Mouse (Mus musculus) limb, embryonic 15.5 days (tissue): ENCODE measurements around the gene Olfr1148. TPM values are rescaled to one million over a fixed set of nuclear protein-coding genes. Genes with fewer than 3 reads are reported as not detected.

Source experiments
- ATAC-seq: fragments of 200-750 bp; cut with Nextera tagmentation; 2 replicates; pipeline ENCODE4 v1.8.0; 2017; ENCODE audit warnings: low read depth, moderate TSS enrichment; ENCODE audit not compliant: insufficient number of reproducible peaks, low FRiP score, low TSS enrichment
- H3K27ac ChIP-seq: fragments of 300-500 bp; sonication (generic); 2 replicates; pipeline ENCODE4 v1.5.1; 2015; ENCODE audit warnings: moderate library complexity, mild to moderate bottlenecking, inconsistent platforms
- H3K27me3 ChIP-seq: fragments of 300-500 bp; sonication (generic); 2 replicates; pipeline ENCODE4 v1.6.1; 2015; ENCODE audit warnings: inconsistent platforms
- H3K36me3 ChIP-seq: fragments of 300-500 bp; sonication (generic); 2 replicates; pipeline ENCODE4 v1.6.1; 2015; ENCODE audit warnings: inconsistent platforms
- H3K4me1 ChIP-seq: fragments of 300-500 bp; sonication (generic); 2 replicates; pipeline ENCODE4 v1.6.1; 2015; ENCODE audit warnings: inconsistent platforms
- H3K4me2 ChIP-seq: fragments of 300-500 bp; sonication (generic); 2 replicates; pipeline ENCODE4 v1.6.1; 2015; ENCODE audit warnings: mild to moderate bottlenecking, inconsistent platforms
- H3K4me3 ChIP-seq: fragments of 300-500 bp; sonication (generic); 2 replicates; pipeline ENCODE4 v1.5.1; 2015; ENCODE audit warnings: mild to moderate bottlenecking, inconsistent platforms
- H3K9ac ChIP-seq: fragments of 300-500 bp; sonication (generic); 2 replicates; pipeline ENCODE4 v1.6.1; 2015; ENCODE audit warnings: inconsistent platforms
- H3K9me3 ChIP-seq: fragments of 300-500 bp; sonication (generic); 2 replicates; pipeline ENCODE4 v1.6.1; 2016; ENCODE audit warnings: inconsistent platforms
- WGBS: fragments of 180-500 bp; shearing (Covaris S2); methylation state at CpG from one replicate; pipeline ENCODE4 v1.1.7; 2015; 5-methylcytosine and 5-hydroxymethylcytosine counted together
- polyA plus RNA-seq: library from polyadenylated mRNA; unstranded; fragments of >200 nt; fragmentation: Nextera tagmentation; extraction: Ambion mirVana; gene quantifications from 2 replicates; pipeline ENCODE4 v1.2.1, GENCODE M21; 2015

Olfr1148 gene
- polyA plus RNA-seq, result not detected in 2 replicates

DNA sequence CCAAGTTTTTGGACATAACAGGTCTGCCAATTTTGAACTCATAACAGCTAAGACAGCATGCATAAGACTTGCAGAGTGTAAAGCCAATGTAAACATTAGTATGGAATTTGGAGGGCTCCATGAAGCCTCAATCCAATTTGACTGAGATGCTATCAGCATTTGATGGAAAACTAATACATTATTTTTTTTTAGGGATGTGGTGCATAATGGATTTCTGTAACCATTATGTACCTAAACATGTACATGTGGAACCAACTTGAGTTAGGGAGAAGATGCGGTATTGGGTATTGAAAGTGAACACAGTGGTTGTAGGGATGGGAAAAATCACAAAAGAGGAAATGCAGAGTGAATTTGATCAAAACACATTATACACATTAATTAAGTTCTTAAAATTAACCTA lies at the start of gene Olfr1148:
TSS of gene Olfr1148 (plus strand) at position 301 of the 400 bp plus-strand sequence.
- Histone ChIP-seq H3K9me3 (no peaks in the 10 kb centered on the region), H3K36me3 (no peaks in the 10 kb centered on the region), H3K4me1 (no peaks in the 10 kb centered on the region), H3K4me2 (no peak within 1 kb of the TSS), H3K27ac (no peak within 1 kb of the TSS), H3K27me3 (no peaks in the 10 kb centered on the region), H3K9ac (no peak within 1 kb of the TSS), H3K4me3 (no peak within 1 kb of the TSS)
- ATAC-seq, result no peak
- 94% methylated on average over 1 of the region's 1 CpGs for WGBS

DNA sequence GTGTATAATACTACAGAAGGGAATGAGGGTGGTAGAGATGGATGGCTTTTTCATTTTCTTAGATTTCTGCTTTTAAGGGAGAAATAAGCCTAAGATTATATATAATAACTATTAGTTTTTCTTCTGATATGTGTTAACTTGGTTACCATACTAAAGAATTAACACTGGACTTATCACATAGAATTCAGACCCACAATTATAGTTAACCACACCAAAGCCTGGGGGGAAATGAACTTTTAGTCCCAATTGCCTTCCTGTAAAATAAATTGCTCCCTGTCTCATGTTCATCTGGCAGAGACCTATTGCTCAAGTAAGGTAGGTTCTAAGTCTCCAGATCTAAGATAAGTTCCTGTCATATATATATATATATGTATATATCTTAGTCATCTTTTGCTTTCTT lies 30.0 kb upstream of the Olfr1148 start, which contains the start of gene Olfr1143:
TSS of gene Olfr1143 (plus strand) at position 301 of the 400 bp plus-strand sequence.
- Histone ChIP-seq H3K9me3 (no peaks in the 10 kb centered on the region), H3K9ac (no peak within 1 kb of the TSS), H3K36me3 (no peaks in the 10 kb centered on the region), H3K27ac (no peak within 1 kb of the TSS), H3K4me1 (no peaks in the 10 kb centered on the region), H3K27me3 (no peaks in the 10 kb centered on the region), H3K4me2 (no peak within 1 kb of the TSS), H3K4me3 (no peak within 1 kb of the TSS)
- ATAC-seq, result no peak

DNA sequence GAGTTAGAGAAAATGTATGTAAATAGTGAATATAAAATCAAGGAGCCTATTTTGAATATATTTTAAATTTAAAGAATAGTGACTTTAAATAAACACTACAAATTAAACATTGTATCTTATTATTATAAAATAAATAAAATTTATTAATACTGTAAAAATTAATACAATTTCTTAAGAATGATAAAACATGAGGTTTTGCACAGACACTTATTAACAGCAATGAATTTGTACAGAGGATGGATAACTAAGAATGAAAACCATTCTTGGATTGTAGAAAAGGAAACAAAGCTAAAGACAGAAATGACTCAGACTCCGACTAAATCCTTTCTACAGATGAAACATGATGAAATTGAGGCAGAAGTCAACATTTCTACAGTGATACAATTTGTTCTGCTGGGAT lies 20.8 kb upstream of the Olfr1148 start, which contains the start of gene Olfr1145:
TSS of gene Olfr1145 (plus strand) at position 301 of the 400 bp plus-strand sequence.
- H3K27ac ChIP-seq, result no peak within 1 kb of the TSS
- no peak within 1 kb of the TSS for H3K4me2 ChIP-seq
- no peak within 1 kb of the TSS for H3K9ac ChIP-seq
- H3K27me3 ChIP-seq, result no peaks in the 10 kb centered on the region
- ATAC-seq, result no peak
- no peaks in the 10 kb centered on the region for H3K9me3 ChIP-seq
- no peaks in the 10 kb centered on the region for H3K4me1 ChIP-seq
- no peak within 1 kb of the TSS for H3K4me3 ChIP-seq
- WGBS, result 85% methylated on average over 1 of the region's 1 CpGs
- no peaks in the 10 kb centered on the region for H3K36me3 ChIP-seq

DNA sequence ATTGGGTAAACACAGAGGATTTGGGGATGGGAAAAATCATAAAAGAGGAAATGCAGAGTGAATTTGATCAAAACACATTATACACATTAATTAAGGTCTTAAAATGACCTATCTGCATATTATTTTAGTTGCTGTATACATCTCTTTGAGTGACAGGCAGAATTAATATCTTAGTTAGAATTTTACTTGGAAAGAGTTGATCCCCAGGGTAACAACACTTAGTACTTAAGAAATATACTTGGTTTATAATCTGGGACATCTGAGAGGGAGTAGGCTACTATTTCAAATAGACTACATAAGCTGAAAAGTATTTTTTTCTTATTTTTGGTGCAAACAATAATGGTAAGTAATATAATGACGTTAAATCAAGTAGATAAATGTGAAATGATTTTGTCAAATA lies 13.4 kb downstream of the Olfr1148 start, which contains the start of gene Olfr1150-ps1:
TSS of gene Olfr1150-ps1 (plus strand) at position 301 of the 400 bp plus-strand sequence.
- no peaks in the 10 kb centered on the region for H3K4me1 ChIP-seq
- no peak for ATAC-seq
- H3K36me3 ChIP-seq, result no peaks in the 10 kb centered on the region
- H3K9ac ChIP-seq, result no peak within 1 kb of the TSS
- no peak within 1 kb of the TSS for H3K4me2 ChIP-seq
- no peaks in the 10 kb centered on the region for H3K9me3 ChIP-seq
- no peak within 1 kb of the TSS for H3K27ac ChIP-seq
- H3K27me3 ChIP-seq, result no peaks in the 10 kb centered on the region
- no peak within 1 kb of the TSS for H3K4me3 ChIP-seq
- WGBS, result 87% methylated on average over 1 of the region's 1 CpGs

DNA sequence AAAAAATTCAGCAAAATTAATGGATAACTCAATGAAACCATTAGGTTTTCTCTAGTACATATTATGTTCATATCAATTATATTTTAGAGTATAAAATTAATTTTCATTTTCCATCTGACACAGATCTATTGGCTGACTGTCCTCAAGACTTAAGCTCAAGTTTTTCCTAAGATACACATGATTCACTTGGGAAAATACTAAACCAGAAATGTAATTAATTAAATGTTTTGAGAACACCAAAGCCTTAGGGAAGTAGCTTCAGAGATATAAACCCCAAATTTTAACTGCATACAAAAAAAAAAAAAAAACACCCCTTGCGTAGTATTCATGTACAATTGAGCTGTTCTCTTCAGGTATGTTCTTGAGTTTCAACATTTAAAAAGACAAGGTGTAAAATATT lies 25.2 kb downstream of the Olfr1148 start, which contains the start of gene Olfr1151:
TSS of gene Olfr1151 (plus strand) at position 301 of the 400 bp plus-strand sequence.
- no peak for ATAC-seq
- Histone ChIP-seq H3K9ac (no peak within 1 kb of the TSS), H3K4me3 (no peak within 1 kb of the TSS), H3K36me3 (no peaks in the 10 kb centered on the region), H3K27ac (no peak within 1 kb of the TSS), H3K27me3 (no peaks in the 10 kb centered on the region), H3K4me2 (no peak within 1 kb of the TSS), H3K9me3 (no peaks in the 10 kb centered on the region), H3K4me1 (no peaks in the 10 kb centered on the region)
- 90% methylated on average over 1 of the region's 1 CpGs for WGBS

DNA sequence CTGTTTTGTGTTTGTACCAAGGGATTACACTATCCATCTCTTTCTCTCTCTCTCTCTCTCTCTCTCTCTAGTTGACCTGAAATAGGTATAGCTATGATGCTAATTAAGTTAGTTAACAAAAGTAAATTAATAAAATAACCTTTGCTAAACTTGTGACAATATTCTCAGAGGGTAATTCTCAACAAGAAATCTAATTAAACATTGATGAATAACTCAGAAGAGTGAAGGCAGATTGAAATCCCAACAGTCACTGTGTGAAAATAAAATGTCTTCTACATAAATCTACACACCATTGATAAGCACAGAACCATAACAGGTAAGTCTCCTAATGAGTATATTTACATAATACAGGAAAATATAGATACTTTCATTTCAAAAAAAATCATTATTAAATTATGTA lies 35.9 kb downstream of the Olfr1148 start, which contains the start of gene Olfr1152:
TSS of gene Olfr1152 (plus strand) at position 301 of the 400 bp plus-strand sequence.
- Histone ChIP-seq H3K4me2 (no peak within 1 kb of the TSS), H3K9ac (no peak within 1 kb of the TSS), H3K27ac (no peak within 1 kb of the TSS), H3K9me3 (no peaks in the 10 kb centered on the region), H3K4me3 (no peak within 1 kb of the TSS), H3K27me3 (no peaks in the 10 kb centered on the region), H3K36me3 (no peaks in the 10 kb centered on the region), H3K4me1 (no peaks in the 10 kb centered on the region)
- no peak for ATAC-seq

Other genes starting within 250 kb of the Olfr1148 start
- gene Olfr1130, start 224.3 kb upstream of the Olfr1148 start, polyA plus RNA-seq, result not detected in 2 replicates
- not detected in 2 replicates for gene Olfr1131, start 203.4 kb upstream of the Olfr1148 start, polyA plus RNA-seq
- gene Olfr1132, start 193.0 kb upstream of the Olfr1148 start, polyA plus RNA-seq, result not detected in 2 replicates
- not detected in 2 replicates for gene Olfr1133, start 183.2 kb upstream of the Olfr1148 start, polyA plus RNA-seq
- gene Olfr1134, start 172.1 kb upstream of the Olfr1148 start, polyA plus RNA-seq, result not detected in 2 replicates
- not detected in 2 replicates for gene Olfr1135, start 156.9 kb upstream of the Olfr1148 start, polyA plus RNA-seq
- gene Olfr1136, start 136.6 kb upstream of the Olfr1148 start, polyA plus RNA-seq, result not detected in 2 replicates
- not detected in 2 replicates for gene Olfr1137, start 117.4 kb upstream of the Olfr1148 start, polyA plus RNA-seq
- gene Olfr1138, start 90.6 kb upstream of the Olfr1148 start, polyA plus RNA-seq, result not detected in 2 replicates
- gene Olfr1140, start 86.8 kb upstream of the Olfr1148 start, polyA plus RNA-seq, result not detected in 2 replicates
- gene Olfr1141, start 76.5 kb upstream of the Olfr1148 start, polyA plus RNA-seq, result not detected in 2 replicates
- gene Olfr152, start 51.0 kb upstream of the Olfr1148 start, polyA plus RNA-seq, result not detected in 2 replicates
- gene Olfr1143, start 29.9 kb upstream of the Olfr1148 start, polyA plus RNA-seq, result not detected in 2 replicates
- gene Olfr1145, start 20.7 kb upstream of the Olfr1148 start, polyA plus RNA-seq, result not detected in 2 replicates
- gene Olfr1150-ps1, start 13.5 kb downstream of the Olfr1148 start, polyA plus RNA-seq, result not detected in 2 replicates
- not detected in 2 replicates for gene Olfr1151, start 25.3 kb downstream of the Olfr1148 start, polyA plus RNA-seq
- gene Olfr1152, start 36.0 kb downstream of the Olfr1148 start, polyA plus RNA-seq, result not detected in 2 replicates
- gene Olfr1153, start 64.4 kb downstream of the Olfr1148 start, polyA plus RNA-seq, result not detected in 2 replicates
- gene Olfr1154, start 74.6 kb downstream of the Olfr1148 start, polyA plus RNA-seq, result not detected in 2 replicates
- gene Olfr1155, start 114.6 kb downstream of the Olfr1148 start, polyA plus RNA-seq, result not detected in 2 replicates
- gene Olfr1156, start 122.6 kb downstream of the Olfr1148 start, polyA plus RNA-seq, result not detected in 2 replicates
- not detected in 2 replicates for gene Olfr1157, start 137.8 kb downstream of the Olfr1148 start, polyA plus RNA-seq
- not detected in 2 replicates for gene Olfr74, start 144.1 kb downstream of the Olfr1148 start, polyA plus RNA-seq
- gene Olfr1158, start 159.6 kb downstream of the Olfr1148 start, polyA plus RNA-seq, result not detected in 2 replicates
- not detected in 2 replicates for gene Olfr1160, start 177.7 kb downstream of the Olfr1148 start, polyA plus RNA-seq
- gene Olfr1161, start 192.2 kb downstream of the Olfr1148 start, polyA plus RNA-seq, result not detected in 2 replicates
- gene Olfr73, start 207.2 kb downstream of the Olfr1148 start, polyA plus RNA-seq, result 0.05 TPM in 1 of 2 replicates, not detected in the other
- gene Olfr1162, start 220.6 kb downstream of the Olfr1148 start, polyA plus RNA-seq, result not detected in 2 replicates
- not detected in 2 replicates for gene Olfr1163, start 241.3 kb downstream of the Olfr1148 start, polyA plus RNA-seq